Mouse (Mus musculus) forebrain, embryonic 15.5 days (tissue): ENCODE measurements around the gene Gpd1. TPM values are rescaled to one million over a fixed set of nuclear protein-coding genes. Genes with fewer than 3 reads are reported as not detected.

ENCODE experiments used
- ATAC-seq: fragments of 200-750 bp; cut with Nextera tagmentation; replicated peaks from 2 replicates; pipeline ENCODE4 v1.8.0; 2017; ENCODE audit warnings: mild to moderate bottlenecking, moderate TSS enrichment, moderate library complexity
- H3K27ac ChIP-seq: fragments of 300-500 bp; sonication (generic); replicated peaks from 2 replicates; pipeline ENCODE4 v1.5.1; 2015; ENCODE audit warnings: mild to moderate bottlenecking, inconsistent platforms
- H3K27me3 ChIP-seq: fragments of 300-500 bp; sonication (generic); 2 replicates; pipeline ENCODE4 v1.6.1; 2015; ENCODE audit warnings: inconsistent platforms
- H3K36me3 ChIP-seq: fragments of 300-500 bp; sonication (generic); 2 replicates; pipeline ENCODE4 v1.6.1; 2015; ENCODE audit warnings: mild to moderate bottlenecking, inconsistent platforms
- H3K4me1 ChIP-seq: fragments of 300-500 bp; sonication (generic); 2 replicates; pipeline ENCODE4 v1.6.1; 2015; ENCODE audit warnings: inconsistent platforms
- H3K4me2 ChIP-seq: fragments of 300-500 bp; sonication (generic); replicated peaks from 2 replicates; pipeline ENCODE4 v1.6.1; 2015; ENCODE audit warnings: mild to moderate bottlenecking, inconsistent platforms
- H3K4me3 ChIP-seq: fragments of 300-500 bp; sonication (generic); 2 replicates; pipeline ENCODE4 v1.5.1; 2015; ENCODE audit warnings: mild to moderate bottlenecking, inconsistent platforms
- H3K9ac ChIP-seq: fragments of 300-500 bp; sonication (generic); replicated peaks from 2 replicates; pipeline ENCODE4 v1.6.1; 2015; ENCODE audit warnings: mild to moderate bottlenecking, inconsistent platforms
- H3K9me3 ChIP-seq: fragments of 300-500 bp; sonication (generic); 2 replicates; pipeline ENCODE4 v1.6.1; 2016; ENCODE audit warnings: inconsistent platforms
- WGBS: fragments of 180-500 bp; shearing (Covaris S2); methylation state at CpG from one replicate; pipeline ENCODE4 v1.1.7; 2015; ENCODE audit warnings: mixed read lengths; 5-methylcytosine and 5-hydroxymethylcytosine counted together
- polyA plus RNA-seq: library from polyadenylated mRNA; unstranded; fragments of >200 nt; fragmentation: Nextera tagmentation; extraction: Ambion mirVana; gene quantifications from 2 replicates; pipeline ENCODE4 v1.2.1, GENCODE M21; 2015

Gene Gpd1
- 1.9 and 2.6 TPM in 2 replicates for polyA plus RNA-seq

DNA sequence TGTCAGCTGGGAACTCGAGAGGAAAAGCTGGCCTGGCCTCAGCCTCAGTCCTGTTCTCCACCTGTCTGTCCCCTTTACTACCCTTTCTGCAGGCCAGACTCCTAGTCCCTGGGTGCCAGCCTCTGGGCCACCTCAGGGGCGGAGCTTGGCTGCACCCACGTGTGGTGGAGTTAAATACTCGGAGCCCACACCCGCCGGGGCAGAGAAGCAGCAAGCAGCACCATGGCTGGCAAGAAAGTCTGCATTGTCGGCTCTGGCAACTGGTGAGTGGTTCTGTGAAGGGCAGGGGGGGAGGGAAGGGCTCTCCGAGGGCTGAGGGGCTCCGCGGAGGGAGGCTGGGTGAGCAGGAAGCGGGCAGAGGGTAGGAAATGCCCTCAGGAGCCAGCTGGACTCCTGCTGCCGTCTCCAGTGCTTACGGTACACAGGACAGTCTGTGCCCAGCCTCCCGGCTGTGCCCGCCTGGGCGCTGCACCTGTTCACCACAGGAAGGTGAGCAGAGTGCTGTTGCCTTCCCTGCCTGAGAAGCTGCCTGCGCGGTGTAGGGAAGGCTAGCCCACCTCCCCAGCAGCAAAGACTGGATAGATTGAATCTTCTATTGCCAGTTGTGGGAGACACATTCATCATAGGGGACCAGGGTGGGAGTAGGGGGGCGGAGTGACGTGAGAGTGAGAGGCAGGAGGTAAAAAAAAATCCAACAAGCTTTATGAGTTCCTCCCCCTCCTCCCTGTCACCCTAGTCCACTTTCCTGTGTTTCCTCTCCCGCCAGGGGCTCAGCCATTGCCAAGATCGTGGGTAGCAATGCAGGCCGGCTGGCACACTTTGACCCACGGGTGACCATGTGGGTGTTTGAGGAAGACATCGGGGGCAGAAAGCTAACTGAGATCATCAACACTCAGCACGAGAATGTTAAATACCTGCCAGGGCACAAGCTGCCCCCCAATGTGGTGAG lies at the start of gene Gpd1:
Gene Gpd1, plus strand, starts transcription at position 130 of the 949 bp plus-strand sequence.
- Histone ChIP-seq H3K36me3 (peaks cover 22% of the 10 kb centered on the region), H3K4me3 (no peak within 1 kb of the TSS), H3K4me1 (peaks cover 28% of the 10 kb centered on the region), H3K4me2 (no peak within 1 kb of the TSS), H3K27ac (peak within 1 kb of the TSS; percentile 83), H3K9me3 (no peaks in the 10 kb centered on the region), H3K27me3 (no peaks in the 10 kb centered on the region), H3K9ac (no peak within 1 kb of the TSS)
- no peak for ATAC-seq
- WGBS, result 60% methylated on average over 26 of the region's 26 CpGs

DNA sequence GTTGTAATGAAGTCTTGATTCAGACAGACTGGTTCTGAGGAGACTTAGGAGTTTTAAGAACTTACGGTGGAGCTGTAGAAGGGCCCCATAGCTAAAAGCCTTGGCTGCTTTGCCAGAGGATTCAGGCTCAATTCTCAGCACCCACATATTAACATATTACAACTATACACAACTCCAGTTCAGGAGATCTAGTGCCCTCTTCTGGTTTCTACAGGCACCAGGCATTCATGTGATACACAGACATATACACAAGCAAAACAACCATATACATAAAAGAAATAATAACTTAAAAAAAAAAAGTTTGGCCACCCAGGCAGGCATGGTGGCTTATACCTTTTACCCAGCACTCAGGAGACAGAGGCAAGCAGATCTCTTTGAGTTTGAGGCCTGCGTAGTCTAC lies 49.8 kb upstream of the Gpd1 start:
- peaks cover 8% of the 10 kb centered on the region; the same call in 1 of the 2 replicates for H3K27me3 ChIP-seq
- 99% methylated on average over 2 of the region's 2 CpGs for WGBS
- no peak for ATAC-seq

DNA sequence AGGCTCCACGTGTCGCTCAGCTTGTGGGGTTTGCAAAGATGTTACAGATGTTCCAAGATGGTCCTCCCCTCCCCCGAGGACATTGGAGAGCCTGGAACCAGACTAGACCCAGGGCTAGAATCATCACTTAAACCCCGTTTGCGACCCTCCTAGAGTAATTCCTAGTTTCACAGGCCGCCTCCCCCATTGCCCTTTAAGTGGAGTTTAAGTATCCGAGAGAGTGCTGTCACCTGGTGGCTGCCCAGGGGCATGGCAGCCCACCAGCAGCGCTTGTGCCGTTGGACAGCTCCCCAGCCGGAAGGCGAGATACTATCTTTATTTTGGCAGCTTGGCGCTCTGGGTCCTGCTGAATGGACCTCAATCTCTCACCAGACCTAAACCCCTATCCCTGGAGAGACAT lies 48.4 kb upstream of the Gpd1 start:
- peak; percentile 5; the same call in 1 of the 2 replicates for ATAC-seq
- Histone ChIP-seq H3K4me1 (peaks cover 67% of the 10 kb centered on the region), H3K4me3 (no peak overlapping the region), H3K9me3 (no peaks in the 10 kb centered on the region), H3K27ac (peak overlapping the region; percentile 90), H3K4me2 (peak overlapping the region; percentile 80), H3K36me3 (no peaks in the 10 kb centered on the region), H3K27me3 (peaks cover 8% of the 10 kb centered on the region; the same call in 1 of the 2 replicates), H3K9ac (0 out of 2 replicates have a peak overlapping the region, but pooled peaks have one; percentile 33)
- 2% methylated on average over 12 of the region's 12 CpGs for WGBS

More for the DNA sequence above, 49.8 kb upstream of the Gpd1 start:
- no peak overlapping the region for H3K4me3 ChIP-seq
- H3K9ac ChIP-seq, result no peak overlapping the region
- H3K27ac ChIP-seq, result no peak overlapping the region
- H3K9me3 ChIP-seq, result no peaks in the 10 kb centered on the region
- H3K4me2 ChIP-seq, result no peak overlapping the region
- peaks cover 70% of the 10 kb centered on the region for H3K4me1 ChIP-seq
- H3K36me3 ChIP-seq, result no peaks in the 10 kb centered on the region

DNA sequence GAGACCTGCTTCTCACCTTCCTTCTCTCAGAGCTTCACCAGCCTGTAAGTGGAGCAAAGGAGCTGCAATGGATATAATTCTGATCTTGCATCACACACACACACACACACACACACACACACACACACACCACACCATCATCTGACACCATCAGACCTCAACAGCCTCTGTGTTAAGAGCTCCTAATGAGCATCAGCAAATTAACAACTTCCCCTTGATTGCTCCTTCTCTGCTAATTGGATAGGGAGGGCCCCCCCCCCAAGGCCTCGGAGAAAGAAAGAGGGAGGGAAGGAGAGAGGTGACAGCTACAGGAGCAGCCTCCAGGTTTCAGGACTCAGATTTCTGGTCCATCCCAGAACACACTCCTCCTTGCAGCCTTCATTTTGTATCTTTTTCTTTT lies 47.9 kb upstream of the Gpd1 start:
- Histone ChIP-seq H3K9ac (0 out of 2 replicates have a peak overlapping the region, but pooled peaks have one; percentile 94), H3K36me3 (no peaks in the 10 kb centered on the region), H3K4me1 (peaks cover 62% of the 10 kb centered on the region), H3K27me3 (peaks cover 8% of the 10 kb centered on the region; the same call in 1 of the 2 replicates), H3K4me2 (peak overlapping the region; percentile 80), H3K4me3 (peak overlapping the region; percentile 91), H3K27ac (peak overlapping the region; percentile 90), H3K9me3 (no peaks in the 10 kb centered on the region)
- no peak for ATAC-seq
- WGBS, result 0% methylated on average over 1 of the region's 1 CpGs

DNA sequence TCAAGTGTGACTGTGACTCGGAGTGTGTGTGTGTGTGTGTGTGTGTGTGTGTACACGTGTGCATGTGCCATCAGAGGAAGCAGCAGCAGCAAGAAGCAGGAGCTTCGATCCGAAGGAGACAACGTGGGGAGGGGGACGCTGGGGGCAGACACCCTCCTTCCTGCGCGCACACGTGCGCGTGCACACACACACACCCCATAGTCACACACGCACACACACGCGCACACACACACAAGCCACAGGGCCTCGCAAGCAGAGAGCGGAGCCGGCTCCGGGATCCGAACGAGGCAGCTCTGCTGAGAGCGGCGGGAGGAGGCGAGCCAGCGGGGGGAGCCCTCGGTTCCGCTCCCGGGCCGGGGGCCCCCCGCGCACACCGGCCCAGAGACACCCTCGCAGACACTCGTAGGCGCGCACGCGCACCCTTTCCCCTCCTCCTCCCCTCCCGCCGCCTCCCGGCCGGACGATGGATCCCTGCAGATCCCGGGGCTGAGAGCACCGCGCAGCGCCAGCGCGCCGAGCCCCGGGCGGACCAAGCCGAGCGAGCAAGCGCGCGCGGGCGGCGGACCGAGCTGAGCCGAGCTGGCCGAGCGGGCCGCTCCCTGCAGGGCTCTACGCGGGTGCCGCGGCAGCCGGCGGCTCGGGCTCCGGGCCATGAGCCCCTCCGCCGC lies 47.0 kb upstream of the Gpd1 start, which contains the start of gene Asic1:
Gene Asic1, plus strand, starts transcription at position 215 of the 668 bp plus-strand sequence.
- H3K4me1 ChIP-seq, result peaks cover 58% of the 10 kb centered on the region
- H3K9ac ChIP-seq, result peak within 1 kb of the TSS; percentile 94
- H3K4me3 ChIP-seq, result peak within 1 kb of the TSS; percentile 91
- H3K4me2 ChIP-seq, result peak within 1 kb of the TSS; percentile 80
- under 1% methylated on average over 47 of the region's 74 CpGs for WGBS
- ATAC-seq, result peak; percentile 72
- H3K36me3 ChIP-seq, result no peaks in the 10 kb centered on the region
- H3K9me3 ChIP-seq, result no peaks in the 10 kb centered on the region
- H3K27me3 ChIP-seq, result peaks cover 8% of the 10 kb centered on the region; the same call in 1 of the 2 replicates
- H3K27ac ChIP-seq, result peak within 1 kb of the TSS; percentile 90

DNA sequence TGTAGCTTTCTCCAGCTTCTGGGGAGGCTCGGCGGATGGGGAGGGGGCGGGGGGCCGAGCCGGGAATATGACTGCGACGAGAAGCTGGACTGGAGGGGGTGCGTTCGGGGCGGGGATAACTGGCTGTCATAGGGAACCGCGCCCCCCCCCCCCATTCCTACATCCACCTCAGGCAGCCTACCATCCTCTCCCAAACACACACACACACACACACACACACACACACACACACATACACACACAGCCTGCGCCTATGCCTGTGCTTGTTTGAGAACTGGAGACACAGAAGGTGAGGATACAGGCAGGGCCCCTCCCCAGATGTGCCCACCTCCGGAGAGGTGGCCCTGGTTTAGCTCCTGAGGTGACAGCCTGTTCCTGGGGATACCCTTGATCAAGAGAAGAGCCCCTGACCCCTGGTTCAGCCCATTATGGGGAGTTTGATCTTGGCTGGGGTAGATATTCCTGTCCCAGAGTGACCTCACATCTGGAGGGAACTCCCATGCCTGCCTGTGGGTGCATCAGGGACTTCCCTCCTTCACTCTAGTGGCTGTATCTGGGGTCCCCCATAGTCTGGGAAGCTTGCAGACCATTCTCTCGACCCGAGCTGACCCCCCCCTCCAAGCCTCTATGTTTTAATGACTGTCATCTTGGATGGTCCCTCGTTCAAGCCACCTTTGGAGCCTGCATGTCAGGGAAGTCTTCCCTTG lies 46.2 kb upstream of the Gpd1 start:
- peak; percentile 46 for ATAC-seq
- 16% methylated on average over 10 of the region's 17 CpGs for WGBS
- H3K36me3 ChIP-seq, result no peaks in the 10 kb centered on the region
- H3K27ac ChIP-seq, result peak overlapping the region; percentile 90
- peaks cover 8% of the 10 kb centered on the region; the same call in 1 of the 2 replicates for H3K27me3 ChIP-seq
- H3K4me3 ChIP-seq, result peak overlapping the region; percentile 91
- H3K4me2 ChIP-seq, result peak overlapping the region; percentile 80
- H3K9ac ChIP-seq, result peak overlapping the region; percentile 94
- peaks cover 55% of the 10 kb centered on the region for H3K4me1 ChIP-seq
- H3K9me3 ChIP-seq, result no peaks in the 10 kb centered on the region

DNA sequence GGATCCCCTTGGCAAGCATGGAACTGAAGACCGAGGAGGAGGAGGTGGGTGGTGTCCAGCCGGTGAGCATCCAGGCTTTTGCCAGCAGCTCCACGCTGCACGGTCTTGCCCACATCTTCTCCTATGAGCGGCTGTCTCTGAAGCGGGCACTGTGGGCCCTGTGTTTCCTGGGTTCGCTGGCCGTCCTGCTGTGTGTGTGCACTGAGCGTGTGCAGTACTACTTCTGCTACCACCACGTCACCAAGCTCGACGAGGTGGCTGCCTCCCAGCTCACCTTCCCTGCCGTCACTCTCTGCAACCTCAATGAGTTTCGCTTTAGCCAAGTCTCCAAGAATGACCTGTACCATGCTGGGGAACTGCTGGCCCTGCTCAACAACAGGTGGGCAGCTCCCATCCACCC lies 45.5 kb upstream of the Gpd1 start:
- WGBS, result 71% methylated on average over 14 of the region's 14 CpGs
- H3K4me2 ChIP-seq, result peak overlapping the region; percentile 80
- no peaks in the 10 kb centered on the region for H3K9me3 ChIP-seq
- H3K4me3 ChIP-seq, result peak overlapping the region; percentile 91
- H3K9ac ChIP-seq, result peak overlapping the region; percentile 94; the same call in 1 of the 2 replicates
- peaks cover 55% of the 10 kb centered on the region for H3K4me1 ChIP-seq
- H3K36me3 ChIP-seq, result no peaks in the 10 kb centered on the region
- peaks cover 8% of the 10 kb centered on the region; the same call in 1 of the 2 replicates for H3K27me3 ChIP-seq
- no peak for ATAC-seq
- no peak overlapping the region for H3K27ac ChIP-seq

DNA sequence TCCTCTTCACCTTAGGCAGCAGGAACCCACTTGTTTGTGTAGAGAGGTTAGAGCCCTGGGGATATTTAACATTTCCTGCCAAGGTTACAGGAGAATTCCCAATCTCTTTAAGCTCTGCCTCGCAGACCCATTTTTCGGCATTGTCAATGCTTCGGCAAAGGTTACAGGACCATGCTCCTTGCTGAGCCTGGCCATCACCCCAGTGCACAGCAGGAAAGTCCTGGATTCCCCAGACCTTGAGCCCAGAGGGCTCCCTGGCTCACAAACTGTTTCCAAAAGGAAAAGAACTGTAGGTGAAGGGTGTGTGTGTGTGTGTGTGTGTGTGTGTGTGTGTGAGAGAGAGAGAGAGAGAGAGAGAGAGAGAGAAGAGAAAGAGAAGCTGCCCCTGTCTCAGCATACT lies 42.4 kb upstream of the Gpd1 start:
- Histone ChIP-seq H3K27me3 (peaks cover 8% of the 10 kb centered on the region; the same call in 1 of the 2 replicates), H3K4me2 (no peak overlapping the region), H3K4me3 (no peak overlapping the region), H3K36me3 (no peaks in the 10 kb centered on the region), H3K9me3 (no peaks in the 10 kb centered on the region), H3K27ac (no peak overlapping the region), H3K9ac (no peak overlapping the region), H3K4me1 (peaks cover 50% of the 10 kb centered on the region)
- no peak for ATAC-seq
- 86% methylated on average over 3 of the region's 3 CpGs for WGBS

DNA sequence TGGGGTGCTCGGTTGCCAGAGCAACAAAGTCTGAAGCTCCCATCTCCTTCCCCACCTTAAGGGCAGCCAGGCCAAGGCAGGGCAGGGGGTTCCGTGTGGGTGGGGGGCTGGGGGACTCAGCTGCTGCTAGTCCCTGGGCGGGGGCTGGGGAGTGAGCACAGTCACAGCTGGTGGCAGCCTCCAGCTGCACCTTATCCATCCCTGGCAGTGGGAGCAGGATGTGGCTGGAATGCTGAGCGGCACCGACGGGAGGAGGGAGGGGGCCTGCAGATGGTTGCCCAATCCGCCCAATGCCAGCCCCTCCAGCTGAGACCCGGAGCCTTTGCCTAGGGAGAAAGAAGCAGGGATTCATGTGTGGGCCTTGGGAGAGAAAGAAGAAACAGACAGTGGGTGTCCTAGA lies 40.2 kb upstream of the Gpd1 start:
- Histone ChIP-seq H3K4me3 (no peak overlapping the region), H3K9ac (no peak overlapping the region)

DNA sequence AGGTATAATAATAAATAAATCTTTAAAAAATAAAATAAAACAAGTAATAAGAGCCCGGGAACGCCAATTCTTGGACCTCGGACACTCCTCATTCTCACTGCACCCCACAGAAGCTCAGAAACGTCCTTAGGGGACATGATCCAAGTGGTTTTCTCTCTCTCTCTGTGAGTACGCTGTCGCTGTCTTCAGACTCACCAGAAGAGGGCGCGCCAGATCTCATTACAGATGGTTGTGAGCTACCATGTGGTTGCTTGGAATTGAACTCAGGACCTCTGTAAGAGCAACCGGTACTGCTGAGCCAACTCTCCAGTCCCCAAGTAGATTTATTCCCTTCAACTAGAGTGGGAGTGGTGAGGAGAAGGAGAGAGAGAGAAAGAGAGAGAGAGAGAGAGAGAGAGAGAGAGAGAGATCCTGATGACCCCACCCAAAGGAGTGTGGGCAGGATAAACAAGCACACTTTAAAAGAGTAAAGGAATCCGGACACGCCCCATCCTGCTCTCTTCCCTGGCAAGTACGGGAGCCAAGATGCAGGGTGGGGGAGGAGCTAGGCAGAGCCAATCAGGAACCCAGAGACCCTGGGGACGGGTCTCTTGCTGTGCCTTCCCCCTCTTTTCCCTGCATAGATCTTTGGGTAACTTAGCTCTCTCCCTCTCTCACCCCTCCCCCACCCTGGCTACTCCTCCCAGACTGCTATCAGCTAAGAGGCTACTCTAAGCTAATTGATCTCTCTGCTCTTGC lies 39.1 kb upstream of the Gpd1 start:
- Histone ChIP-seq H3K9ac (no peak overlapping the region), H3K4me3 (no peak overlapping the region), H3K27me3 (no peaks in the 10 kb centered on the region), H3K9me3 (no peaks in the 10 kb centered on the region), H3K4me2 (no peak overlapping the region), H3K36me3 (no peaks in the 10 kb centered on the region), H3K27ac (no peak overlapping the region), H3K4me1 (peaks cover 28% of the 10 kb centered on the region)
- 15% methylated on average over 13 of the region's 13 CpGs for WGBS
- ATAC-seq, result no peak

More for the DNA sequence above, 40.2 kb upstream of the Gpd1 start:
- H3K4me1 ChIP-seq, result peaks cover 34% of the 10 kb centered on the region
- H3K27ac ChIP-seq, result peak overlapping the region; percentile 67
- 12% methylated on average over 8 of the region's 8 CpGs for WGBS
- H3K36me3 ChIP-seq, result no peaks in the 10 kb centered on the region
- no peaks in the 10 kb centered on the region for H3K9me3 ChIP-seq
- no peaks in the 10 kb centered on the region for H3K27me3 ChIP-seq
- peak; percentile 80 for ATAC-seq
- no peak overlapping the region for H3K4me2 ChIP-seq

DNA sequence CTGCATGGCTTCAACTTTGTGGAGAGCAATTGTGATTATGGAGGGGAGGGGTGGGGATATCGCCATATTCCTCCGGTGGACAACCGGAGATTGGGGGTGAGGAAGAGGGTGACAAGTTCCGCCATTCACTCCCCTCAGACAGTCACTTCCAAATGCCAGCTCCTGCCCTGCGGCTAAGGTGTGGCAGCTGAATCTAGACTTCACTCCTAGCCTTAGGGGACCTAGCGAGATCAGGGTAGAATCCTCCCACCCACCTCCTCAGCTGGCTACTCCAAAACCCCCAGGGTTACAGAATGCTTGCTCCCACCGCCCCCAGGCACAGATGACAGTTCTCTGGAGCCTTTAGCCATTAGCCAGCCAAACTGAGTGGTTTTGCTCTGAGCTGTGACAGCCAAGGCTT lies 38.3 kb upstream of the Gpd1 start:
- Histone ChIP-seq H3K36me3 (0 out of 2 replicates have a peak, but pooled peaks cover 3% of the 10 kb centered on the region), H3K9me3 (no peaks in the 10 kb centered on the region), H3K4me1 (peaks cover 28% of the 10 kb centered on the region), H3K9ac (no peak overlapping the region), H3K4me3 (no peak overlapping the region), H3K27ac (no peak overlapping the region), H3K4me2 (no peak overlapping the region), H3K27me3 (no peaks in the 10 kb centered on the region)
- ATAC-seq, result no peak
- WGBS, result 73% methylated on average over 7 of the region's 7 CpGs
